Mouse (Mus musculus) mesoderm, embryonic 11.5 days (tissue): ENCODE data around the gene Tbce.
"Not testable (repeated sequence)": the region's sequence is repeated elsewhere in the genome, so short reads cannot be mapped to it uniquely, and the experiment has no call there.

Experiments
- DNase-seq: peaks from one replicate; pipeline ENCODE4 v3.0.0-alpha.2; 2012; ENCODE audit warnings: low read depth, low spot score

Gene Tbce

DNA sequence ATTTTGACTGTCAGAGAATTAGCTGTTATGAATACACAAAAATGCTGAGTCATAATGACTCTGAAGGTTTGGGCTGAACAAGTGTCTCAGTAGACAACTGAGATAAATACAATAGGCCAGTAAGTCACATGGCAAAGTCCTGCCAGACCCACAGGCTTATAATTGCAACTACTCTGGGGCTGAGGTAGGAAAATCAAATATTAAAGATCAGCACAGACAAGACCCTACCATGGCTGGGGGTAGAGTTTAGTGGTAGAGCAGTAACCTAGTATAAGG, 5.4 kb downstream of the Tbce start:
- DNase-seq = no peak

DNA sequence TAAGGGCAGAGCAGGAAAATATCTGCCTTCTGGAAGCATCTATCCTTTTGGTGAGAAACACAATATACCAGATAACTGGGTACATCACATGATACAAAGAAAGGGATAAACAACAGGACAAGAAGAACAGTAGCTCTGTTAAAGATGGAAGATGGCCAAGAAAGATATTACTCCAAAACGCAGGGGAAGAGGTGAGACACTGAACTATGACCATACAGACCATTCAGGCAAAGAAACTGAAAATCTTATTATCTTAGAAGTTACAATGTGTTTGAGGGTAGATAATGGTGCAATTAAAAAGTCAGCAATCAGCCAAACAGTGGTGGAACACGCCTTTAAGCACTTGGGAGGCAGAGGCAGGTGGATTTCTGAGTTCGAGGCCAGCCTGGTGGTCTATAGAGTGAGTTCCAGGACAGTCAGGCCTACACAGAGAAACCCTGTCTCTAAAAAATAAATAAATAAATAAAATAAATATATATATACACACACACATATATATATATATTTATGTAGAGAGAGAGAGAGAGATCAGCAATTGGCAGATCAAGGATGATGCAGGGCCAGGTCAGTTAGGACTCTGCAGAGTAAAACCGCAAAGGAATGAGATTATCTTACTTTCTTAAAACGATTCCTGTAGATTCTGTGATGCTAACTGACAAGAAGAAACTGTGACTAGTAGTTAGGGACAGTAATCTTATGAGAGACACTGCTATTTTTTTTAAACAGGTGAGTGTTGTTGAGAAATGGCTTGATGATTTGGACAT, 5.9 kb downstream of the Tbce start:
- DNase-seq = no peak

DNA sequence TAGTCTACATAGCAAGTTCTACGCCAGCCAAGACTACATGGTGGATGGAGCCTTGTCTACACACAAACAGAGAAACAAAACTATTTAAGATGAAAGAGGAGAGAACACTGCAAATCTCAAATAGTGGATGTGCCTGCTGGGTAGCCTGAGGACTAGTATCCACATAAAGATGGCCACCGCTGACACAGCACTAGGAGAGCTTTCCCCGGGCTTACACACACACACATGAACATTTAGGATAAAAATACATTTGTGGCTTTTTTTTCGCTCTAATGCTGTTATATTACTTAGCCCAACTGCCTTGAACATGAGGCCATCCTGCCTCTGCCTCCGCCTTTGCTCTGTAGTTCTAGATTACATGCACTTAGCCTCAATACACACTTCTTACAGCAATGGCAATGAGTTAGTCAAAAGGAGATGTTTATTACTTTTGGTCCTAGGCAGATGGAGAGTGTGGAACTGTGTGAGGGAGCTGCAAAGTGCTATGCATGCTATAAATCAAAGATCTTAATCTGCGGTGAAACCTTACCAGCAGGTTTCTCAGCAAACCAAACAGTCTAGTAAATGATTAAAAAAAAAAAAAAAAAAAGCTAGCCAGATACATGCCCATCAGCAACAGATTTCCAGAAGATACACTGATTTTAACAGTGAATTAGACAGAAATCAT, 13.2 kb downstream of the Tbce start:
- no peak for DNase-seq

DNA sequence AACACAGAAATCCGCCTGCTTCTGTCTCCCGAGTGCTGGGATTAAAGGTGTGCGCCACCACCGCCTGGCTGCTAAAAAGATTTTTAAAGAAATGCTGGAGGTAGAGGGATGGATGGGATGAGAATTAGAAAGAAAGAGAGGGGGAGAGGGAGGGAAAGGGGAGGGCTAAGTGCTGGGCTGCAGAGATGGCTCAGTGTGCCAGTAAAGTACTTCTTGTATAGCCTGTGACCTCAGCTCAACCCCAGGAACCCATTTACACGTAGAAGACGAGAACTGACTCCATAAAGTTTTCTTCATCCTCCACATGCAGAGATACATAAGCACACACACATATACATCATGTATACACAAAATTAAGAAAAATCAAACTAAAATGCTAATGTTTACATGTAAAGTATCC, 13.9 kb downstream of the Tbce start:
- no peak for DNase-seq

DNA sequence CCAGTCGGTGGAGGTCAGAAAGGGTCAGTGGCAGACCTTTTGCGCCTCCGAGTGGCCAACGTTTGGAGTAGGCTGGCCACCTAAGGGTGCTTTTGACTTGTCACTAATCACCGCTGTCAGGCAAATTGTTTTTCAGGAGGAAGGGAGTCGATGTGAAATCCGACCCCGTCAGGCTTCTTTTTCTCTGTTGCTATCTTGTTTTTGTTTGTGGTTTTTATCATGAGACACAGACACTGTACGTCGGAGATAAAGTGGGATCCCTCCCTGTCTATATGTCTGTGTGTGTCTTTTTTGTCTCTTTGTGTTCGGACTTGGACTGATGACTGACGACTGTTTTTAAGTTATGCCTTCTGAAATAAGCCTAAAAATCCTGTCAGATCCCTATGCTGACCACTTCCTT, 18.0 kb downstream of the Tbce start:
- DNase-seq = not testable (repeated sequence)

DNA sequence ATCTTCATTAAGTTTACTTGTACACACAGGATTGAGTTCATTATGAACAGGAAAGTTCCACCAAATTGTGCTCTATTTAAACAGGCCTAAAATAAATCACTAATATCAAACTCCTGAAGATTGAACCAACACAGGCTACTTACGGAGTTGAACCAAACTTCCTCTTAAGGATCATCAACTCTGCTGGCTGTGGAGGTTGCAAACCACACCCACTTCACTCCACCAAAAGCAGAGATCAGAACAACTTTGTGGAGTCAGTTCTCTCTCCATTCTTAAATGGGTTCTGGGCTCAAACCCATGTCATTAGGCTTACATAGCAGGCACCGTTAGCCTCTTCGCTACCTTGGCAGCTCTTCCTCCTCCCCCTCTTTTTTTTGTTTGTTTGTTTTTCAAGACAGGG, 20.6 kb downstream of the Tbce start:
- DNase-seq = no peak

DNA sequence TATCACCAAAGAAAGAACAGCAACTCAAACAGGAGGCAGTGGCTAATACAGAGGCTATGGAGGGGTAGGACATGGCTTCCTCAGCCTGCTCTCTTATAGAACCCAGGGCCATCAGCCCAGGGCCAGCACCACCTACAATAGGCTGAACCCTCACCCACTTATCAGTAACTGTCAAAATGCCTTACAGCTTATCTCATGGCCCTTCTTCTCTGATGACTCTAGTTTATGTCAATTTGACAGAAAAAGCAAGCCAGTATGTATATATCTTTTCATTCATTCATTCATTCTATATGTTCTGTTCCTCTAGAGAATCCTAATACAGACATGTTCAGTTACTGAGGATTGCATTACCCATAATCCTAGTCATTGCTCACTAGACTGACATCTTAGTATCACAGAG, 21.2 kb downstream of the Tbce start:
- no peak for DNase-seq

DNA sequence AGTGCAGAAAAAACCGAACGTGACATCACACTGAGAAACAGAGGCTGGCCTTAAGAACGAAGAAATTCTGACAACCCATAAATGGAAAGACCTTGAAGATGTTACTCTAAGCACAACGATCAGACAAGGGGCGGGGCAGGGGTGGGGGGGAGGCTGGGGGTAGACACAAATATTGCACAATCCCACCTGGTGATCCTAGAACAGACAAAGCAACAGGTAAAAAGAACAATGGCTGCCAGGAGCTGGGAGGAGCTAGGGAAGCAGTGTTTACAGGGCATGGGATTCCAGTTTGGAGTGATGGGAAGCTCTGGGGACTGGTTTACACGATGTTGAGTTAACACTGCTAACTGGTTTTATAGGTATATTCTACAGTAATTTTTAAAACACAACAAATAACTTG, 23.8 kb downstream of the Tbce start:
- DNase-seq = no peak

DNA sequence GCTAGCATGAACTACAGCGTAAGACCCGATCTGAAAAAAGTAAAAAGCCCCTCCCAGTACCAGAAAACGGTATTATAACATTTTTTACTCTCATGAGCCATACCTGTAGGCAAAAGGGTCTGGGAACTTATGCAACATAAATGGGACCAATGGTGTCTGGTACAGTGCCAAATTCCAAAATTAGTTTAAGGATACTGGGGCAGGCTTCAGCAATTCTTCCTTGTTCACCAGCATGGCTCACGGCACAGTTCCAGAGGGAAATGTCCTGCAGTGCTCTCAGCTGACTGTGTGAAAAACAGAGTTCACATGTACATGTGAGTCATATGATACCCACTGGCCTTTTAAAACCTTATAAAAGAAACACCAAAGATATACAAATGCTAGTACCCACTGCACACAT, 24.9 kb downstream of the Tbce start:
- no peak for DNase-seq

DNA sequence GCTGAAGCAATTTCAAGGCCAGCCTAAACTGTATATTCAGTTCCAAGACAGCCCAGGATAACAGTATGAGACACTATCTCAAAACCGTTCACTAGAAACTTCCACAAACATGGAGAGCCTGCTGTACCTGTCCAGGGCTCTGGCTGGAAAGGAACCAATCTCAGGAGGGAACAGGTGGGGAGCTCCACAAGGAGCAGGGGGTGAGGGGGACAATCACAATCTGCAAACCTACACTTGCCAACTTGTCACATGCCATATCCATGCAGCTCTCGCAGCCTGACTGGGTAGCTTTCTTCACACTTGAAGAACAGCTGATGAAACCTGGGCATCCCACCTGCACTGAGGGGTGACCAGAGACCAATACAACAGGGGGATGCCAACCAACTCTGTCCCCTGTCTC, 25.4 kb downstream of the Tbce start:
- no peak for DNase-seq

DNA sequence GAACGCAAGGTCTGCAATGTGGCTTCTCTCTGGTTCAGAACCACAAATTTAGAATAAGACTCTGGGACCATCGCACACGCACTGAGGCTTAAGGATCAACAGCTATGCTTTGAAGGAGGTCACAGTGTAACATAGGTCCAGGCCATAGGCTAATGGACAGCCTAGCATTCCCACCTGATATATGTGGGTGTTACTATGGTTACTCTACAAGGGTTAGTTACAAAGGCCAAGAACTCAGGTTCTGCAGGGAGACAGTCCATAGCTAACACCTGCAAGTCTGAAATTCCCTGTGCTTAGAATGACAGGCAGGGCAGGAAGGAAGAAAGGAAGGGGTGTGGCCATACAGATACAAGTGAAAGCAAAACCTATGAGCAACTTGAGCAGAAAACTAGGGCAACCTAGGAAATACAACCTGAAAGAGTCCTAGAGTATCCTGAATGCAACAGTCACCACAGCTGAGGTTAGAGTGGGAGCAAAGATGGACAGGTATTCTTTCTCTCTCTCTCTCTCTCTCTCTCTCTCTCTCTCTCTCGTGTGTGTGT, 27.9 kb downstream of the Tbce start:
- DNase-seq = no peak

DNA sequence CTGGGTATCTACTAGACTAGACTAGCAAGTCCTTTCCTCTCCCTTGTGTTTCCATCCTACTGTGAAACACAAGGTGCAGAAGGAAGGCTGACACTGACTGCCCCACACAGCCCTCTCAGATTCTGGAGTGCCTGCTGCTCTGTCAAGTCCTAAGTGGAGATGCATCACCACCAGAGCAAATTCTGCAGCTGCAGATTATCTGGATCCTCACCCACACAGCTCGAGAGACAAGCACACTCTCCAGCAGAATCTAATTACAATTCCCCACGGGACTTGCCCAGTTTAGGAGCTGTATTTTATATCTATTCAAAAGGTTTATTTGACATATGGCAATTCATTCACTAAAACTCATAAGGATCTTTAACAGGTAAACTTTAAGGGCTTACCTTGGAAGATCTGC, 33.4 kb downstream of the Tbce start:
- DNase-seq = no peak

DNA sequence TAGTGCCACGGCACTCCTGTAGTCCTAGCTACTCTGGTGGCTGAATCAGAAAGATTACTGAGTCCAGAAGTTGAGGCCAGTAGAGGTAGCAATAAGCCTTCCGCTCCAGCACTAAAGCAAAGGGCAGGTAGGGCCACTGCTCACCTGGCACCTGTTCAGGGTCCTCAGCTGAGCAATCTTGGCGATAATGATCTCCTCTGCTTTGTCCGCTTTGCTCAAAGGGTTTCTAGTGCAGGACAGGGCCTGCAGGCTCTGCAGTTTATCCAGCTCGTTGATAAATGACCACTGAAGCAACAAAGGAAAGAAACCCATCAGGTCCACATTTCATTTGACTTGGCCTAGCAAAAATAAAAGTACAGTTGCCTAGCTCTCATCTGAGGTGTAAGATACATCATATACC, 34.4 kb downstream of the Tbce start:
- DNase-seq = no peak

DNA sequence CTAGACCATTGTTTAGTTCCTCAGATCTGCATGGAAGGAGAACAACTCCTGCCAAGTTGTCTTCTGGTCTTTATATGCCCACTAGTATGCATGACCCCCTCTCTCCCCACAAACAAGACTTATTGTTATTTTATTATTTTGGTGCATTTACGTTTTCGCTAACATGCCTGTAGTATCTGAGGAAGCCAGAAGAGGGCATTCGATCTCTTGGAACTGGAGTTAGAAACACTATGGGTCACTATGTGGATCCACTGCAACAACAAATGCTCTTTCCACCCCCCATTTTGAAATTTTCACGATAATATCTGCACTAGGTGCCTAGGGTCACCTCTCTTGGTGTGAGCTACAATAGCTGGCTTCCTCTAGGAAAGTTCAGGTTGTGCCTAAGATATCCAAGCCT, 35.4 kb downstream of the Tbce start:
- DNase-seq = no peak

DNA sequence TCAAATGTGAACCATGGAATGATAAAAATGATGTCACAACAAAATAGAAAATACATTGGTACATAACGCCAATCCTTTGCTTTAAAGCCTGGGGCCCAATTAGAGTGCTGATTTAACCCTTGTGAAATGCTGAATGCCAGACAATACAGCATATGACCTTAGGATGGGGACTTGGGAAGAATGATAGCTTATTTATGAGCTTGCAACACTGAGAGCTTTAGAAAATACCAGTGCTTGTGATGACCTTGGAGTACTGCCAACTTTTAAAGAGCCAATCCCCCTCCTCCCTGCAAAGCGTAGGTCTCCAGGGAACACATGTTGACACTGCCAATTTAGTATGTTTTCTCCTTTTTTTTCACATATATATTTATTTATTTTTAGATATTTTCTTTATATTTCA, 36.7 kb downstream of the Tbce start:
- no peak for DNase-seq

DNA sequence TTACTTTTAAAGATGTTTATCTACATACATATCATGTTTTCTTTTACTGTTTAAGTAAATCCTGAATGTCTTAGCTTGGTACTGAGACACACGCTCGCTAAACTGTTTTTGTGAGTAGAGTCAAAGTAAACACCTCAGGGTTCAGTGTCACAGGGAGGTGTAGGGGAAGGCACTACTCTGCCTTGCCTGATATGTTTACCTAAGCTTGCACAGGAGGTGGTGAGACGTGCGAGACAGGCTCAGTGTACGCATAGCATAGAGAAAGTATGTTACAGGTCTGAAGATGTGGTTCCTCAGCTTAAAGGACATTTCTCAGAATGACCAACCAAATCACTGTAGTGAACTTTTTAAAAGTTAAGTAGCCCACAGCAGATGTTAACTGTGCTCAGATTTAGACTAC, 42.0 kb downstream of the Tbce start:
- no peak for DNase-seq

DNA sequence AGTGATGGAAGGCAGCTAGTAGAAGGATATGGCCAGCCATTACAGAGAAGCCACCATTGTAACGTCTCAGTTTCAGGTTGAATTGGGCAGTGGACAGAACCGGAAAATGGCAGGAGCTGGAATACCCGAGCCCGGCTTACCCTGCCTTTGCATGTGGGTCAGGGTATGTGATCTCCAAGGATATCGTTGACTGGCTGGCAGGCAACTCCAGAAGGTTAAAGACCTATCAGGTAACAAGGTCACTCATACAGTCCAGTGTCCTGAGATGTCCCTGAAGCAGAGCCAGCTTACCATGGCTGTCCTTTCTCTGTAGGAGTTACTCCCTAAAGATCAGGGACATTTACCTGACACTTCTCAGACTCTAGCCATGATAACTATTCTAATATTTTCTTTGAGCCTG, 44.4 kb downstream of the Tbce start:
- DNase-seq = no peak

DNA sequence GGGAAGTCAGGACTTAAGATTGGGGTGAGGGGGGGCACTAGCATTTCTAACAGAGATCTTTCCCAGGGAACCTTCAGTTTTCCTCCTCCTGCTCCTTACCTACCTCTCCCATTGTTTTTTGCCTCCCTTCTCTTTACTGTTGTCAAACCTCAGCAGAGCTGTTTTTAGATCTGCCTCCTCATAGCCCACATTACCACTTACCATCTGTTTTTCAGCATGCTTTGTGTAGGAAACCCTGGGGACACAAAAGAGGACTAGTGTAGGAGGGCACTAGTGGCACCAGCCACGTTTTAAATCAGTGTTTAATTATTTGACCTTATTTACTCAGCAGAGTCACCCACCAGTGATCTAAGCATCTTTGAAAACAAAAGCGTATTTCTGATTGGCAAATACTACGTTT, 46.4 kb downstream of the Tbce start:
- no peak for DNase-seq

DNA sequence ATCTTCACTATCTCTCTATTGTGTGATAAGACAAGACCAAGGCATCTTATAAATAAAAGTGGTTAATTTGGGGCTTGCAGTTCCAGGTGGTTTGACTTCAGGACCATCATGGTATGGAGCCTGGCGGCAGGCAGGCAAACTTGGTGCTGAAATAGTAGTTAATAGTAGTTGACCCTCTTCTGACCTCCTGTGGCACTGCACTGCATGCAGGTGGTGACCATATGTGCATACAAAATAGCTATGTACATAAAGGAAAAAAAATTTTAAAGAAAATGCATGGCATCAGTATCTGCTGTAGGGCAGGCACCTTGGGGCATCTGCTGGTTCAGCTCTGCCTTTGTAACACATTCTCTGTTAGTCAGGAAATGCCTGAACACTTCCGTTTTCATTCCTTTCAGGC, 49.0 kb downstream of the Tbce start:
- peak; percentile 58 for DNase-seq

DNA sequence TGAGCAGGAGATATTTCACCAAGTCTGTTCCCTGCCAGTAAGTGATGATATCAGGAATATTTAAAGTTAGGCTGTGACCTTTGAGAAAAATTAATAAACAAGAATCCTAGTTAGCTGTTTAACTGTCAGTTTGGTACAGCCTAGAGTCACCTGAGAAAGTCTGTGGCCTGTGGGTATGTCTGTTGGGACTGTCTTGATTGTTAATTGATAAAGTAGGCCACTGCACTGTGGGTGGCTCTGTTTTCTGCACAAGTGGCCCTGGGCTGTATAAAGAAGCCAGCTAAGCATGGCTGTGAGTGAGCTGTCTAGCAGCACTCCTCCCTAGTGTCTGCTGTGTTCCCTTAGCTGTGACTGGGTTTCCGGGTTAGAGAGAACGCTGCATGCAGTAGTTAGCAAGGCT, 50.3 kb downstream of the Tbce start:
- no peak for DNase-seq

DNA sequence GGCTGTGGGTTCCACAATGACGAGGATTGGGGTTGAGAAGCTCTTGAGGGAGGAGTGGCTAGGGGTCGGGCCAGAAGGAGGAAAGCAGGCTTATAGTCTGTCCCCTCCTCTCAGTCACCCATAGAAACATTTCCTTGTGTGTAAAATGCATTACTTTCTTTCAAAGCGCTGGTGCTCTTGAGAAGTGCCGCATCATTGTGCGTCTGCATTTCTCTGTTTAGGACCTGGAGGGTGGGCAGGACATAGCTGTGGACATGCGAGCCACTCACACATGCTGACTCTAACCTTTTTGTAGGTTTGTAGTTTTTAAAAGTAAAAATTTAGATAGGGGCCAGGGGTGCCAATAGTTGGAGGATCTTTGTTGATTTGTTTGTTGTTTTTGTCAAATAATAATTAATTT, 55.9 kb downstream of the Tbce start:
- DNase-seq = no peak

DNA sequence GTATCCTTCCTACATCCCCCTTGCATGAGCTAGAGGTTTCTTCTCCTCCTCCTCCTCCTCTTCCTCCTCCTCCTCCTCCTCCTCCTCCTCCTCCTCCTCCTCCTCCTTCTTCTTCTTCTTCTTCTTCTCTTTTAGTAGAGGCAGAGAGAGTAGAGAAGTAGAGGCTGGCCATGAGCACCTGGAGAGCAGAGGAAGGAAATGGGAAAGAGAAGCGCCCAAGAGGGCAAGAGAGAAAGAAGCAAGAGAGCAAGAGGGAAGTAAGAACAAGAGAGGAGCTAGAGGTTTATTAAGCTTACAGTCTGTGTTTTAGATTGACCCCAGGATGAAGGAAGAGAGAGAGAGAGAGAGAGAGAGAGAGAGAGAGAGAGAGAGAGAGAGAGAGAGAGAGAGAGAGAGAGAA, 57.6 kb downstream of the Tbce start:
- DNase-seq = not testable (repeated sequence)

DNA sequence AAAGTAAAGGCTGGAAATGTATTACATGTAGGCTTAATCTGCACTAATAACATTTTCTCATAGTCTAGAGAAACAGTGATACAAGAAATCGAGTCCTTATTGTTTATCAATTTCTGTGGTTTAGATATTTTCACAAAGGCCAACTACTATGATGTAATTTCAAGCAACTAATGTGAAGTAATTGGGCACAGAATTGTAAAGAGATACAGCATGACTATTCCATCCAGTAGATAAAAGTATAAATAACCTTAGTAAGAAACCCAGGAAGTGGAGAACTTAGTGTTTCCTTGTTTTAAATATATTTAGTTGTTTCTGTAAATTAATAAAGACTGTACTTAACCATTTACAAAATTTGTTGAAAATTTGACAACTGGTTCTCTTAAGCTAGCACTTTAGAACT, 69.6 kb downstream of the Tbce start:
- DNase-seq = no peak
